Mouse (Mus musculus) MEL (cell line): Measurements from ENCODE around the gene Xylb. TPM values are rescaled to one million over a fixed set of nuclear protein-coding genes. Genes with fewer than 3 reads are reported as not detected.

ENCODE experiments used
- DNase-seq: peaks from one replicate; pipeline ENCODE4 v3.0.0; 2011; ENCODE audit warnings: low read depth, low spot score
- H3K27ac ChIP-seq: 2 replicates; pipeline ENCODE4 v1.5.1; 2012; ENCODE audit warnings: low read depth, mild to moderate bottlenecking, control low read depth, low read length, moderate library complexity; ENCODE audit not compliant: control insufficient read depth
- H3K27me3 ChIP-seq, 2 experiments: fragments of 150-350 bp in 1 of 2; sonication (generic) in 1 of 2; 2 replicates each; pipeline ENCODE4 v1.6.1; 2012; ENCODE audit warnings: low read length in 2 of 2, mild to moderate bottlenecking in 2 of 2, improper control_type of control experiment in 1 of 2, moderate library complexity in 1 of 2; ENCODE audit not compliant: insufficient read depth in 2 of 2, control insufficient read depth in 1 of 2
- H3K36me3 ChIP-seq, 2 experiments: 2 replicates each; pipeline ENCODE4 v1.6.1; 2012 to 2014; ENCODE audit warnings: low read length in 2 of 2, improper control_type of control experiment in 1 of 2, inconsistent platforms in 1 of 2, mild to moderate bottlenecking in 1 of 2; ENCODE audit not compliant: insufficient read depth in 2 of 2, control insufficient read depth in 1 of 2
- H3K4me1 ChIP-seq, 2 experiments: fragments of 150-350 bp in 1 of 2; sonication (generic) in 1 of 2; 2 replicates each; pipeline ENCODE4 v1.6.1; 2012; ENCODE audit warnings: low read length in 2 of 2, improper control_type of control experiment in 1 of 2, mild to moderate bottlenecking in 1 of 2; ENCODE audit not compliant: insufficient read depth in 2 of 2, control insufficient read depth in 1 of 2
- H3K4me3 ChIP-seq, 2 experiments: fragments of 150-350 bp in 1 of 2; sonication (generic) in 1 of 2; 2 replicates each; pipeline ENCODE4 v1.5.1; 2012; ENCODE audit warnings: low read depth in 2 of 2, low read length in 2 of 2, mild to moderate bottlenecking in 2 of 2, moderate library complexity in 2 of 2, control low read depth in 1 of 2, improper control_type of control experiment in 1 of 2; ENCODE audit not compliant: control insufficient read depth in 1 of 2, insufficient read depth in 1 of 2
- H3K79me2 ChIP-seq: 2 replicates; pipeline ENCODE4 v1.6.1; 2012; ENCODE audit warnings: mild to moderate bottlenecking, low read length, moderate library complexity; ENCODE audit not compliant: control insufficient read depth, poor library complexity, insufficient read depth
- H3K9ac ChIP-seq: 2 replicates; pipeline ENCODE4 v1.6.1; 2012; ENCODE audit warnings: low read depth, mild to moderate bottlenecking, control low read depth, low read length, moderate library complexity; ENCODE audit not compliant: control insufficient read depth, poor library complexity, severe bottlenecking
- H3K9me3 ChIP-seq: fragments of 150-350 bp; sonication (generic); replicated peaks from 2 replicates; pipeline ENCODE4 v1.6.1; 2012; ENCODE audit warnings: mild to moderate bottlenecking, low read length, improper control_type of control experiment, moderate library complexity; ENCODE audit not compliant: insufficient read depth
- EP300 ChIP-seq, 2 experiments: IDR thresholded peaks; 2 replicates each; pipeline ENCODE4 v1.6.1; 2011; ENCODE audit warnings: improper control_type of control experiment in 2 of 2, low read length in 2 of 2, low read depth in 1 of 2, mild to moderate bottlenecking in 1 of 2
- GABPA ChIP-seq: IDR thresholded peaks from 2 replicates; pipeline ENCODE4 v1.6.1; 2012; ENCODE audit warnings: low read depth, mild to moderate bottlenecking, inconsistent platforms, low read length, improper control_type of control experiment, moderate library complexity
- KAT2A ChIP-seq: conservative IDR thresholded peaks from 2 replicates; pipeline ENCODE4 v1.6.1; 2012; ENCODE audit warnings: low read depth, low read length, improper control_type of control experiment, inconsistent platforms
- MAX ChIP-seq: IDR thresholded peaks from 2 replicates; pipeline ENCODE4 v1.6.1; 2011; ENCODE audit warnings: low read length, improper control_type of control experiment
- MAZ ChIP-seq: IDR thresholded peaks from 2 replicates; pipeline ENCODE4 v1.6.1; 2012; ENCODE audit warnings: low read depth, mild to moderate bottlenecking, inconsistent platforms, low read length, improper control_type of control experiment
- MYC ChIP-seq: IDR thresholded peaks from 2 replicates; pipeline ENCODE4 v1.6.1; 2011; ENCODE audit warnings: low read depth, mild to moderate bottlenecking, low read length, improper control_type of control experiment, moderate library complexity
- NELFE ChIP-seq: IDR thresholded peaks from 2 replicates; pipeline ENCODE4 v1.6.1; 2011; ENCODE audit warnings: low read depth, low read length, improper control_type of control experiment
- NRF1 ChIP-seq: IDR thresholded peaks from 2 replicates; pipeline ENCODE4 v1.6.1; 2014; ENCODE audit warnings: low read depth, mild to moderate bottlenecking, inconsistent platforms, low read length, improper control_type of control experiment, moderate library complexity; ENCODE audit not compliant: poor library complexity, insufficient read depth, severe bottlenecking
- POLR2A ChIP-seq, 2 experiments: IDR thresholded peaks; 2 replicates each; pipeline ENCODE4 v1.6.1; 2011 to 2012; ENCODE audit warnings: low read length in 2 of 2, mild to moderate bottlenecking in 2 of 2, control low read depth in 1 of 2, improper control_type of control experiment in 1 of 2, low read depth in 1 of 2, moderate library complexity in 1 of 2; ENCODE audit not compliant: control insufficient read depth in 1 of 2, insufficient read depth in 1 of 2, poor library complexity in 1 of 2
- SIN3A ChIP-seq: IDR thresholded peaks from 2 replicates; pipeline ENCODE4 v1.6.1; 2012; ENCODE audit warnings: low read length, improper control_type of control experiment, inconsistent platforms
- SMC3 ChIP-seq: IDR thresholded peaks from 2 replicates; pipeline ENCODE4 v1.6.1; 2011; ENCODE audit warnings: low read depth, low read length, improper control_type of control experiment
- TBP ChIP-seq: IDR thresholded peaks from 2 replicates; pipeline ENCODE4 v1.8.0; 2011; ENCODE audit warnings: low read depth, low read length, improper control_type of control experiment
- USF2 ChIP-seq, 2 experiments: IDR thresholded peaks; 2 replicates each; pipeline ENCODE4 v1.6.1; 2011 to 2012; ENCODE audit warnings: improper control_type of control experiment in 2 of 2, low read length in 2 of 2, borderline replicate concordance in 1 of 2, inconsistent platforms in 1 of 2, low read depth in 1 of 2, mild to moderate bottlenecking in 1 of 2; ENCODE audit not compliant: insufficient read depth in 1 of 2
- ZNF384 ChIP-seq: IDR thresholded peaks from 2 replicates; pipeline ENCODE4 v1.6.1; 2012; ENCODE audit warnings: low read depth, mild to moderate bottlenecking, inconsistent platforms, low read length, improper control_type of control experiment
- polyA plus RNA-seq, 2 experiments: library from polyadenylated mRNA; stranded (reverse) in 1 of 2; unstranded in 1 of 2; fragments of >175 nt in 1 of 2; fragments of >200 nt in 1 of 2; gene quantifications; 2 replicates each; pipeline versions ENCODE4 v1.2.1 to v1.2.4; 2012; ENCODE audit warnings: low replicate concordance in 2 of 2, low read depth in 1 of 2; ENCODE audit not compliant: insufficient read length in 2 of 2, insufficient read depth in 1 of 2, missing spikeins in 1 of 2
- total RNA-seq: library from RNA; depleted of rRNA; stranded (reverse); fragments of 300-350 nt; gene quantifications from 2 replicates; pipeline ENCODE4 v1.2.3, GENCODE M21; 2012

The Xylb gene
- total and polyA plus RNA-seq, 3 experiments: 3.8 to 12.9 TPM; not detected in 1

DNA sequence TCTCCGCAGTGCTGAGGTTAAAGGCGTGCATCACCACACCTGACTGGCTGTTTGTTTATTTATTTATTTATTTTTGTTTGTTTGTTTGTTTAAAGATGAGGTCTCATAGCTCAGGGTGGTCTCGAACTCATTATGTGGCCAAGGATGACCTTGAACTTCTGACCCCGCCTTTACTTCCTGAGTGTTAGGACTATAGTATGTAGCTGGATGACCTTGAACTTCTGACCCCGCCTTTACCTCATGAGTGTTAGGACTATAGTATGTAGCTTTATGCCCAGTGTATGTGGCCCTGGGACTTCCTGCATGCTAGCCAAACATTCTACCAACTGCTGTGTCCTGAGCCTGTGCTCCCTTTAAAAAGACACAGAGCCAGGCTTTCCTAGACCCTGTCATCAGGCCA, 4.2 kb downstream of the Xylb start:
- TF ChIP-seq SMC3 (no peak), MYC (no peak), MAX (no peak), POLR2A (IDR thresholded peaks at IDR 0.05; ENCODE audit: control insufficient read depth in 1 of 2, insufficient read depth in 1 of 2, low read depth in 1 of 2, low read length in 2 of 2, poor library complexity in 1 of 2) (no peak)
- TF ChIP-seq, all 39 proteins: peak for 0
- H3K4me3 ChIP-seq: no peak overlapping the region
- H3K36me3 ChIP-seq: peaks cover 0 to 8% of the 10 kb centered on the region in 2 experiments; a peak in 2 of 4 replicates
- H3K4me1 ChIP-seq: peaks cover 6 to 27% of the 10 kb centered on the region in 2 experiments
- no peaks in the 10 kb centered on the region for H3K9me3 ChIP-seq
- peaks cover 5% of the 10 kb centered on the region; the same call in 1 of the 2 replicates for H3K79me2 ChIP-seq
- H3K27ac ChIP-seq: no peak overlapping the region
- DNase-seq: no peak
- H3K27me3 ChIP-seq: no peaks in the 10 kb centered on the region
- no peak overlapping the region for H3K9ac ChIP-seq

- peaks cover 0 to 8% of the 10 kb centered on the region in 2 experiments; a peak in 3 of 4 replicates for H3K36me3 ChIP-seq
- H3K9ac ChIP-seq: no peak overlapping the region
- H3K27ac ChIP-seq: no peak overlapping the region
- no peaks in the 10 kb centered on the region for H3K9me3 ChIP-seq
- H3K4me3 ChIP-seq: no peak overlapping the region
- no peaks in the 10 kb centered on the region for H3K27me3 ChIP-seq
- no peaks in the 10 kb centered on the region for H3K79me2 ChIP-seq
- no peak for DNase-seq
- H3K4me1 ChIP-seq: peaks cover 6 to 19% of the 10 kb centered on the region in 2 experiments
- no peak for TF ChIP-seq USF2 (IDR thresholded peaks at IDR 0.05; ENCODE audit: borderline replicate concordance in 1 of 2, insufficient read depth in 1 of 2, low read depth in 1 of 2, low read length in 2 of 2)
- TF ChIP-seq SIN3A: no peak
- no peak for TF ChIP-seq MYC
- TF ChIP-seq KAT2A: no peak
- TF ChIP-seq TBP: no peak
- no peak for TF ChIP-seq NELFE
- no peak for TF ChIP-seq MAZ
- no peak for TF ChIP-seq ZNF384
- TF ChIP-seq POLR2A (IDR thresholded peaks at IDR 0.05; ENCODE audit: control insufficient read depth in 1 of 2, insufficient read depth in 1 of 2, low read depth in 1 of 2, low read length in 2 of 2, poor library complexity in 1 of 2): no peak
These were observed 6.0 kb downstream of the Xylb start for GRCm38 (mm10) chr9:119363229-119363628.

DNA sequence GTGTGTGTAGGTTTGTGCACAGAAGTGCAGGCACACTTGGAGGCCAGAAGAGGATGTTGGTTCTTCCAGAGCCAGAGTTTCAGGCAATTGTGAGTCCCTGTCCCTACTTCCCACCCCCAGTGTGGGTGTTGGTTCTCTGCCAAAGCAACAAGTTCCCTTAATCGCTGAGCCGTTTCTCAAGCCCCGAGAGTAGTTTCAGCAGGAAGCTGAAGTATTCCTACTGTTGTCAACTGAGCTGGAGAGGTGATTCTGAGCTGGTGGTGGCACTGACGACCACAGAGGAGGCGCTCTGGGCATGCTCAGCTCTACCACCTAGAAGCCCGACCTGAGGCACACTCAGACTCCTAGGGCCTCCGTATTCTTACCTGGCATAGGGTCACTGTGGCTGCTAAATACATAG, 8.1 kb downstream of the Xylb start, which contains the start of gene Slc22a14:
Gene Slc22a14, minus strand, starts transcription at position 270 of the 400 bp plus-strand sequence.
- Histone ChIP-seq H3K27me3 (no peaks in the 10 kb centered on the region), H3K27ac (peak within 1 kb of the TSS; percentile 37), H3K4me3 (no peak within 1 kb of the TSS), H3K36me3 (peaks cover 0 to 8% of the 10 kb centered on the region in 2 experiments; a peak in 3 of 4 replicates), H3K4me1 (peaks cover 6 to 17% of the 10 kb centered on the region in 2 experiments), H3K9ac (no peak within 1 kb of the TSS; the same call in 1 of the 2 replicates), H3K79me2 (no peaks in the 10 kb centered on the region), H3K9me3 (no peaks in the 10 kb centered on the region)
- TF ChIP-seq EP300 (IDR thresholded peaks at IDR 0.05; ENCODE audit: low read depth in 1 of 2, low read length in 2 of 2) (no peak; a peak in 1 of 4 replicates), NRF1 (peak; percentile 54; the same call in 1 of the 2 replicates), MAZ (no peak), GABPA (no peak), POLR2A (IDR thresholded peaks at IDR 0.05; ENCODE audit: control insufficient read depth in 1 of 2, insufficient read depth in 1 of 2, low read depth in 1 of 2, low read length in 2 of 2, poor library complexity in 1 of 2) (no peak)
- peak; percentile 85 for DNase-seq
